Mouse (Mus musculus) macrophage (primary cell): Measurements from ENCODE around the gene Tmem237. TPM values are rescaled to one million over a fixed set of nuclear protein-coding genes. Genes with fewer than 3 reads are reported as not detected.
A peak's percentile ranks its signal among the peaks of the same experiment; 100 is the strongest.

Experiments used
- H3K27ac ChIP-seq: fragments of 350-480 bp; formaldehyde crosslinking; 2 replicates; pipeline ENCODE4 v1.9.0; 2021
- H3K36me3 ChIP-seq: fragments of 350-480 bp; formaldehyde crosslinking; 2 replicates; pipeline ENCODE4 v1.9.0; 2021; ENCODE audit errors: inconsistent target
- H3K4me3 ChIP-seq: fragments of 350-480 bp; formaldehyde crosslinking; 2 replicates; pipeline ENCODE4 v1.9.0; 2021; ENCODE audit errors: inconsistent target
- H3K79me2 ChIP-seq: fragments of 350-480 bp; formaldehyde crosslinking; 2 replicates; pipeline ENCODE4 v1.9.0; 2021; ENCODE audit errors: inconsistent target
- WGBS: methylation state at CpG from one replicate; pipeline ENCODE4 v1.1.7; 2026; ENCODE audit warnings: inconsistent platforms; ENCODE audit not compliant: missing documents; 5-methylcytosine and 5-hydroxymethylcytosine counted together
- polyA plus RNA-seq: library from polyadenylated mRNA; stranded (reverse); fragments of 250-400 nt; gene quantifications from 3 replicates; pipeline ENCODE4 v1.2.4, GENCODE M21; 2018; ENCODE audit warnings: inconsistent platforms
- total RNA-seq, 78 experiments: library from RNA; depleted of rRNA; stranded (reverse); fragments of 250-400 nt; gene quantifications; 1 replicate in 9 of 78; 2 replicates in 24 of 78; 3 replicates in 43 of 78; 4 replicates in 2 of 78; pipeline ENCODE4 v1.2.4; 2018; ENCODE audit warnings: inconsistent platforms in 56 of 78

Gene Tmem237
- 1 to 10 TPM; 1.2 to 9.6 (median 4.2) TPM for total RNA-seq (2018; cell fraction: chromatin; rRNA removed)
- 10 to 100 TPM in 1 of 26 experiments, 1 to 10 TPM in 25; 6.0 to 10.5 (median 8.2) TPM for total RNA-seq (2018; cell fraction: cytosol; rRNA removed)
- 10 to 100 TPM in 3 of 26 experiments, 1 to 10 TPM in 23; 2.4 to 11.4 (median 4.0) TPM for total RNA-seq (2018; cell fraction: nucleus; rRNA removed)
- 7.4 to 14.5 TPM (median 9.3 TPM) in 3 replicates for polyA plus RNA-seq

GRCm38 (mm10) chr1:59119720-59120457 is at the start of gene Tmem237:
Gene Tmem237 (minus strand): TSS chr1:59120408.
- 0% methylated on average over 66 of the region's 74 CpGs for WGBS
- Histone ChIP-seq H3K36me3 (no peaks in the 10 kb centered on the region), H3K4me3 (peak within 1 kb of the TSS; percentile 47), H3K27ac (no peak within 1 kb of the TSS), H3K79me2 (no peaks in the 10 kb centered on the region)

- Histone ChIP-seq H3K36me3 (peaks cover 36% of the 10 kb centered on the region), H3K79me2 (no peaks in the 10 kb centered on the region), H3K4me3 (no peak overlapping the region), H3K27ac (no peak overlapping the region)
- WGBS, result 94% methylated on average over 6 of the region's 6 CpGs
Observed at GRCm38 (mm10) chr1:59169586-59169985, 49.4 kb upstream of the Tmem237 start.

- Histone ChIP-seq H3K36me3 (peaks cover 38% of the 10 kb centered on the region), H3K79me2 (no peaks in the 10 kb centered on the region), H3K27ac (no peak overlapping the region), H3K4me3 (no peak overlapping the region)
- 97% methylated on average over 2 of the region's 2 CpGs for WGBS
Observed at GRCm38 (mm10) chr1:59168556-59168955, 48.3 kb upstream of the Tmem237 start.

GRCm38 (mm10) chr1:59167654-59168425 is 47.6 kb upstream of the Tmem237 start:
- H3K36me3 ChIP-seq, result peaks cover 42% of the 10 kb centered on the region

GRCm38 (mm10) chr1:59166232-59166905 is 46.2 kb upstream of the Tmem237 start:
- 96% methylated on average over 9 of the region's 9 CpGs for WGBS
- Histone ChIP-seq H3K4me3 (no peak overlapping the region), H3K36me3 (peaks cover 42% of the 10 kb centered on the region), H3K79me2 (no peaks in the 10 kb centered on the region), H3K27ac (no peak overlapping the region)

More at GRCm38 (mm10) chr1:59167654-59168425, 47.6 kb upstream of the Tmem237 start:
- WGBS, result 93% methylated on average over 4 of the region's 4 CpGs
- H3K4me3 ChIP-seq, result no peak overlapping the region
- no peak overlapping the region for H3K27ac ChIP-seq
- H3K79me2 ChIP-seq, result no peaks in the 10 kb centered on the region

- 100% methylated on average over 5 of the region's 5 CpGs for WGBS
- H3K27ac ChIP-seq, result no peak overlapping the region
- H3K36me3 ChIP-seq, result peaks cover 28% of the 10 kb centered on the region
- H3K4me3 ChIP-seq, result no peak overlapping the region
- no peaks in the 10 kb centered on the region for H3K79me2 ChIP-seq
Observed at GRCm38 (mm10) chr1:59163918-59164317, 43.7 kb upstream of the Tmem237 start.

GRCm38 (mm10) chr1:59163030-59163461 is 42.8 kb upstream of the Tmem237 start, which contains the start of gene Mpp4:
Gene Mpp4 (minus strand): TSS chr1:59163389.
- H3K79me2 ChIP-seq, result no peaks in the 10 kb centered on the region
- peaks cover 24% of the 10 kb centered on the region for H3K36me3 ChIP-seq
- H3K4me3 ChIP-seq, result no peak within 1 kb of the TSS
- WGBS, result 19% methylated on average over 12 of the region's 12 CpGs
- no peak within 1 kb of the TSS for H3K27ac ChIP-seq

- Histone ChIP-seq H3K4me3 (no peak overlapping the region), H3K36me3 (peaks cover 19% of the 10 kb centered on the region), H3K27ac (no peak overlapping the region), H3K79me2 (no peaks in the 10 kb centered on the region)
- 77% methylated on average over 8 of the region's 8 CpGs for WGBS
Observed at GRCm38 (mm10) chr1:59162309-59163024, 42.3 kb upstream of the Tmem237 start.

GRCm38 (mm10) chr1:59161396-59161795 is 41.2 kb upstream of the Tmem237 start:
- Histone ChIP-seq H3K36me3 (peaks cover 8% of the 10 kb centered on the region), H3K4me3 (no peak overlapping the region), H3K79me2 (no peaks in the 10 kb centered on the region), H3K27ac (no peak overlapping the region)
- 97% methylated on average over 6 of the region's 6 CpGs for WGBS

- H3K36me3 ChIP-seq, result peaks cover 6% of the 10 kb centered on the region; the same call in 1 of the 2 replicates
- WGBS, result 76% methylated on average over 6 of the region's 6 CpGs
- no peak overlapping the region for H3K27ac ChIP-seq
- H3K4me3 ChIP-seq, result no peak overlapping the region
- no peaks in the 10 kb centered on the region for H3K79me2 ChIP-seq
Observed at GRCm38 (mm10) chr1:59160871-59161270, 40.7 kb upstream of the Tmem237 start.

GRCm38 (mm10) chr1:59159136-59159535 is 38.9 kb upstream of the Tmem237 start:
- no peak overlapping the region for H3K4me3 ChIP-seq
- peaks cover 6% of the 10 kb centered on the region; the same call in 1 of the 2 replicates for H3K36me3 ChIP-seq
- 83% methylated on average over 3 of the region's 3 CpGs for WGBS
- no peaks in the 10 kb centered on the region for H3K79me2 ChIP-seq
- H3K27ac ChIP-seq, result no peak overlapping the region

GRCm38 (mm10) chr1:59158498-59158897 is 38.3 kb upstream of the Tmem237 start:
- H3K79me2 ChIP-seq, result no peaks in the 10 kb centered on the region
- H3K36me3 ChIP-seq, result peaks cover 4% of the 10 kb centered on the region; the same call in 1 of the 2 replicates
- no peak overlapping the region for H3K27ac ChIP-seq
- H3K4me3 ChIP-seq, result no peak overlapping the region
- WGBS, result 93% methylated on average over 7 of the region's 7 CpGs

GRCm38 (mm10) chr1:59157846-59158245 is 37.6 kb upstream of the Tmem237 start:
- WGBS, result 84% methylated on average over 4 of the region's 4 CpGs
- H3K79me2 ChIP-seq, result no peaks in the 10 kb centered on the region

GRCm38 (mm10) chr1:59152346-59152745 is 32.1 kb upstream of the Tmem237 start:
- Histone ChIP-seq H3K79me2 (no peaks in the 10 kb centered on the region), H3K4me3 (no peak overlapping the region)
- 92% methylated on average over 4 of the region's 4 CpGs for WGBS

More at GRCm38 (mm10) chr1:59157846-59158245, 37.6 kb upstream of the Tmem237 start:
- Histone ChIP-seq H3K27ac (no peak overlapping the region), H3K4me3 (no peak overlapping the region), H3K36me3 (no peaks in the 10 kb centered on the region)

More at GRCm38 (mm10) chr1:59152346-59152745, 32.1 kb upstream of the Tmem237 start:
- Histone ChIP-seq H3K36me3 (no peaks in the 10 kb centered on the region), H3K27ac (no peak overlapping the region)
